Mouse (Mus musculus) intestine, embryonic 15.5 days (tissue): Measurements from ENCODE around the gene Rtn4rl1. TPM values are rescaled to one million over a fixed set of nuclear protein-coding genes. Genes with fewer than 3 reads are reported as not detected.
A peak's percentile ranks its signal among the peaks of the same experiment; 100 is the strongest.
"Not testable (repeated sequence)": the region's sequence is repeated elsewhere in the genome, so short reads cannot be mapped to it uniquely, and the experiment has no call there.

Experiments
- ATAC-seq: fragments of 200-750 bp; cut with Nextera tagmentation; 2 replicates; pipeline ENCODE4 v1.8.0; 2017; ENCODE audit warnings: moderate TSS enrichment, moderate library complexity
- H3K27ac ChIP-seq: fragments of 300-500 bp; sonication (generic); 2 replicates; pipeline ENCODE4 v1.5.1; 2015; ENCODE audit warnings: mild to moderate bottlenecking, inconsistent platforms
- H3K27me3 ChIP-seq: fragments of 300-500 bp; sonication (generic); replicated peaks from 2 replicates; pipeline ENCODE4 v1.6.1; 2015; ENCODE audit warnings: inconsistent platforms
- H3K36me3 ChIP-seq: fragments of 300-500 bp; sonication (generic); 2 replicates; pipeline ENCODE4 v1.6.1; 2015; ENCODE audit warnings: inconsistent platforms
- H3K4me1 ChIP-seq: fragments of 300-500 bp; sonication (generic); replicated peaks from 2 replicates; pipeline ENCODE4 v1.6.1; 2015; ENCODE audit warnings: inconsistent platforms
- H3K4me2 ChIP-seq: fragments of 300-500 bp; sonication (generic); replicated peaks from 2 replicates; pipeline ENCODE4 v1.6.1; 2015; ENCODE audit warnings: mild to moderate bottlenecking, inconsistent platforms
- H3K4me3 ChIP-seq: fragments of 300-500 bp; sonication (generic); replicated peaks from 2 replicates; pipeline ENCODE4 v1.5.1; 2015; ENCODE audit warnings: inconsistent platforms
- H3K9ac ChIP-seq: fragments of 300-500 bp; sonication (generic); 2 replicates; pipeline ENCODE4 v1.6.1; 2015; ENCODE audit warnings: inconsistent platforms
- H3K9me3 ChIP-seq: fragments of 300-500 bp; sonication (generic); 2 replicates; pipeline ENCODE4 v1.6.1; 2016; ENCODE audit warnings: inconsistent platforms
- WGBS: fragments of 180-500 bp; shearing (Covaris S2); methylation state at CpG from one replicate; pipeline ENCODE4 v1.1.7; 2015; 5-methylcytosine and 5-hydroxymethylcytosine counted together
- polyA plus RNA-seq: library from polyadenylated mRNA; unstranded; fragments of >200 nt; fragmentation: Nextera tagmentation; extraction: Ambion mirVana; gene quantifications from 2 replicates; pipeline ENCODE4 v1.2.1, GENCODE M21; 2015

Gene Rtn4rl1
- polyA plus RNA-seq, 1 experiment from 2014 or later: 1.8 TPM

GRCm38 (mm10) chr11:75279342-75280065, 85.9 kb downstream of the Rtn4rl1 start:
- peak overlapping the region; percentile 21 for H3K4me3 ChIP-seq
- peaks cover 15% of the 10 kb centered on the region for H3K4me1 ChIP-seq
- H3K4me2 ChIP-seq: peak overlapping the region; percentile 56
- no peaks in the 10 kb centered on the region for H3K36me3 ChIP-seq
- 15% methylated on average over 16 of the region's 16 CpGs for WGBS
- 0 out of 2 replicates have a peak overlapping the region, but pooled peaks have one; percentile 1 for H3K9ac ChIP-seq
- H3K9me3 ChIP-seq: no peaks in the 10 kb centered on the region
- no peak overlapping the region for H3K27ac ChIP-seq
- H3K27me3 ChIP-seq: peaks cover 27% of the 10 kb centered on the region
- ATAC-seq: no peak

DNA sequence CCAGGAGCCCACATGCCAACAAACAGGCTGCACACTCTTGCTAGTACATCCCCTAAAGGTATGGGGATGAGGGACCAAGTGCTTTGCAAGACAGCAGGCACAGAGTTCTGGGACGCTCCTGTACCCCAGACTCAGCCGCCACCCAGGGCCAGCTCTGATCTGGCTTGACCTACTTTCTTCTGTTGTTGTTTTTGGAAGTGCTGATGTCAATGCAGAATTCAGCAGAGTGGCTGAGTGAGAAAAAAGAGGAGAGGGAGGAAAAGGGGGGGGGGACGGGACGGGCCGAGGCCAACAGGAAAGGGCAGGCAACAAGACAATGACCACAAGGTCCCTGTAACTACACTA, 86.5 kb downstream of the Rtn4rl1 start:
- Histone ChIP-seq H3K27ac (no peak overlapping the region), H3K4me3 (no peak overlapping the region), H3K36me3 (no peaks in the 10 kb centered on the region), H3K9me3 (no peaks in the 10 kb centered on the region), H3K4me2 (no peak overlapping the region), H3K9ac (no peak overlapping the region), H3K27me3 (peaks cover 27% of the 10 kb centered on the region), H3K4me1 (peaks cover 15% of the 10 kb centered on the region)
- 80% methylated on average over 5 of the region's 5 CpGs for WGBS
- ATAC-seq: no peak

DNA sequence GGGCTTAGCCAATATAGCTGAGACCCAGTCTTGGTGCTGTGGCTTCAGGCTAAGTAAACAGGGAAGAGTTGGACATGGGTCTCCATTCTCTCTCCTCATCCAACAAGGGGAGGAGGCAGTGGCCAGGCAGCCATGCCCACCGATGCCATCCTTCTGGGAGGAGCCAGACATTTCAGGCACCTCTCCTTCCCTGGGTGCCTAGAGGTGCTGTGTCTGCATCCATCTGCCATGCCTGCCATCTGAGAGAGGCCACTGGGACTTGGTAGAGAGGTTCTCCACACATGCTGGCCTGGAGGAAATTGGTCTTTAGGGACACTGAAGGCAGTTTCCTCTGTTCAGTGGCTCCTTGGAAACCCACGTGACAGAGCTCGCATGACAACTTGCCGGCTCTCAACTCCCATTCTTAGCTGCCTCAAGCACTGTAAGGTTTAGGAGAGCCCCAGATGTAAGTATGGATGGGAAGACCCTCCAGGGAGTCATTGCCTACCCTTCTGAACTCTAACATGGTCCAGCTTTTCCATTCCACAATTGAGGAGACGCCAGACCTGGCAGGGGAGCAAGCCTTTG, 86.9 kb downstream of the Rtn4rl1 start:
- H3K27me3 ChIP-seq: peaks cover 27% of the 10 kb centered on the region
- no peak overlapping the region for H3K4me2 ChIP-seq
- no peak overlapping the region for H3K27ac ChIP-seq
- whole genome bisulfite sequencing: 68% methylated on average over 5 of the region's 5 CpGs
- H3K36me3 ChIP-seq: no peaks in the 10 kb centered on the region
- H3K9me3 ChIP-seq: no peaks in the 10 kb centered on the region
- ATAC-seq: no peak
- no peak overlapping the region for H3K4me3 ChIP-seq
- H3K4me1 ChIP-seq: peaks cover 15% of the 10 kb centered on the region
- no peak overlapping the region for H3K9ac ChIP-seq

DNA sequence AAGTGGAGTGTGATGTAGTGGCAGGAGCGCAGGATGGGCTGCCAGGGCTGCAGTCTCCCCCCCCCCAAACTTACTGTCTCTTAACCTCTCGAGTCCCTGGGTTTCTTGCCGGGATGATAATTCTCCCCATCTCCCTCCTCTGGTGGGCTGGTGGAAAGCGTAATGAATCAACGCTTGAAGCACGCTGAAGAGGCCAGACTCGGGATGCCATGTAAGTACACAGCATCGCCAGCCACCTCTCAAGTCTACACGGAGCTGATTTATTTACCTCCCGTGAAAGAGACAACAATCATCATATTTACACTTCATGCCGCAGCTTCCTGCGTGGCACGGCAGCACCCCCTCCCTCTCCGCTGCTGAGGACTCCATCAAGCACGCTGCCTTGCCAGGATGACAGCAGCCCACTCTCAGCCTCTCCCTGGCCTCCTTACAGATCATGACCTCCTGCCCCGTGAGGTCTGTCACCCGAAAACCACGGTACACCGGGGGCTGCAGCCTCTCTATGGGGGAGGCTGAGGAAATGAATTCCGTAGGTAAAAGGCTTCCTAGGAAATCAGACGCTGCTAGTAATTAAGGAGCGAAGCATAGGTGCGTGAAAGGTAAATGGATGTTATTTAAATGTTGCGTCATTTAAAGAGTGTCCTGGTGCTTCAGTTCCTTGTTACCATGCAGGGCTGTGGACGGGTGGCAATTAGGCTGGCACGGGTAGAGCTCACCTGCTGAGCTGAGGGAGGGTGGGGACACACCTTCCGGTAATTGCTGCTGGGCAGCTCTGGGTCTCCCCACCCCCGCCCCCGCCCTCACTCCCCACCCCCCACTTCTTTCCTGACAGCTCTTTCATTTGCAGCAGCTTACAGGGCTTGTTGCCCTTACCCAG, 88.0 kb downstream of the Rtn4rl1 start:
- H3K4me1 ChIP-seq: peaks cover 15% of the 10 kb centered on the region
- no peaks in the 10 kb centered on the region for H3K36me3 ChIP-seq
- peak overlapping the region; percentile 34 for H3K4me2 ChIP-seq
- H3K9me3 ChIP-seq: no peaks in the 10 kb centered on the region
- 0 out of 2 replicates have a peak overlapping the region, but pooled peaks have one; percentile 2 for H3K4me3 ChIP-seq
- no peak overlapping the region for H3K9ac ChIP-seq
- 10% methylated on average over 29 of the region's 29 CpGs for WGBS
- H3K27ac ChIP-seq: no peak overlapping the region
- peaks cover 27% of the 10 kb centered on the region for H3K27me3 ChIP-seq
- ATAC-seq: no peak

DNA sequence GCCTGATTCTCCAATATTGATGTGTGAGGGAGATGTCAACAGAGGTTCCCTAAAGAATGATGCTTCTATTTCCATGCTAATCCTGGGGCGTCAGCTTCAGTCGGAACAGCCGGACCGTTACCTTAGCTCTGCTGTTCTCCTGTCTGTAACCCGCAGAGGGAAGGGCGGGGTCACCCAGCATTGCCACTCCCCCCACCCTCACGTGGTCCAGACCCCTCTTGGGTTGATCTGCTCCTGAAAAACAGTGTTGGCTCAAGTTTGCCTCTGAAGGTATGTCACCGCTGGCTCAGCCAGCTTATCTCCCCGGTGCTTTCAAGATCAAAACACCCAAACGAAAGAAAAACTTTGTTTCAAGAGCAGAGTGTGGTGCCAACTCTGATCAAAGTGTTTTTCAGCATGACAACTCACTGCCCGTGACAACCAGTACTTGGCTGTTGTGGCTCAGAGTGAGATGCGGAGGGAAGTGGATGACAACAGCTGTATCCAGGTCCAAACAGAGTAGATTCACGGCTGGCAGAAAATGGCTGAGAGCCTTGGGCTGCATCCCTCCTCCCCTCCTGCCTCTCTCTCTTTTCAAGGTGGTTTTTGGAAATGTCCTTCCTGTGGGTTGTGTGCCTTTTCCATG, 89.0 kb downstream of the Rtn4rl1 start:
- no peak overlapping the region for H3K4me3 ChIP-seq

GRCm38 (mm10) chr11:75283784-75284183, 90.2 kb downstream of the Rtn4rl1 start:
- not testable (repeated sequence) for H3K27ac ChIP-seq, ATAC-seq, H3K9me3 ChIP-seq, H3K4me3 ChIP-seq, H3K4me2 ChIP-seq, H3K9ac ChIP-seq, H3K36me3 ChIP-seq
- Histone ChIP-seq H3K27me3 (peaks cover 27% of the 10 kb centered on the region), H3K4me1 (peaks cover 15% of the 10 kb centered on the region)
- 80% methylated on average over 3 of the region's 3 CpGs for WGBS

More for the DNA sequence above, 89.0 kb downstream of the Rtn4rl1 start:
- 13% methylated on average over 13 of the region's 13 CpGs for WGBS
- H3K27ac ChIP-seq: no peak overlapping the region
- H3K9ac ChIP-seq: no peak overlapping the region
- peaks cover 15% of the 10 kb centered on the region for H3K4me1 ChIP-seq
- H3K4me2 ChIP-seq: no peak overlapping the region; the same call in 1 of the 2 replicates
- no peaks in the 10 kb centered on the region for H3K36me3 ChIP-seq
- no peaks in the 10 kb centered on the region for H3K9me3 ChIP-seq
- H3K27me3 ChIP-seq: peaks cover 27% of the 10 kb centered on the region
- 0 out of 2 replicates have a peak, but pooled peaks have one; percentile 56 for ATAC-seq

- Histone ChIP-seq H3K36me3 (no peaks in the 10 kb centered on the region), H3K9ac (no peak overlapping the region), H3K27me3 (peaks cover 19% of the 10 kb centered on the region), H3K27ac (no peak overlapping the region), H3K4me2 (no peak overlapping the region), H3K4me3 (no peak overlapping the region), H3K4me1 (peaks cover 9% of the 10 kb centered on the region), H3K9me3 (no peaks in the 10 kb centered on the region)
- no peak for ATAC-seq
- WGBS: 46% methylated on average over 4 of the region's 4 CpGs
Measured at GRCm38 (mm10) chr11:75285893-75286467, 92.4 kb downstream of the Rtn4rl1 start.

GRCm38 (mm10) chr11:75286868-75287267, 93.3 kb downstream of the Rtn4rl1 start:
- Histone ChIP-seq H3K27ac (no peak overlapping the region), H3K27me3 (peaks cover 10% of the 10 kb centered on the region), H3K4me3 (no peak overlapping the region), H3K4me2 (no peak overlapping the region), H3K36me3 (no peaks in the 10 kb centered on the region), H3K9ac (no peak overlapping the region), H3K4me1 (peaks cover 2% of the 10 kb centered on the region), H3K9me3 (no peaks in the 10 kb centered on the region)
- 92% methylated on average over 4 of the region's 4 CpGs for WGBS
- no peak for ATAC-seq

- Histone ChIP-seq H3K27ac (no peak overlapping the region), H3K4me1 (no peaks in the 10 kb centered on the region), H3K4me2 (no peak overlapping the region), H3K36me3 (no peaks in the 10 kb centered on the region), H3K4me3 (no peak overlapping the region), H3K27me3 (peaks cover 6% of the 10 kb centered on the region), H3K9me3 (no peaks in the 10 kb centered on the region), H3K9ac (no peak overlapping the region)
- 80% methylated on average over 10 of the region's 10 CpGs for WGBS
- no peak for ATAC-seq
Measured at GRCm38 (mm10) chr11:75287940-75288339, 94.4 kb downstream of the Rtn4rl1 start.

GRCm38 (mm10) chr11:75288517-75288916, 94.9 kb downstream of the Rtn4rl1 start:
- Histone ChIP-seq H3K36me3 (no peaks in the 10 kb centered on the region), H3K9me3 (no peaks in the 10 kb centered on the region), H3K9ac (no peak overlapping the region), H3K27ac (no peak overlapping the region), H3K27me3 (peaks cover 7% of the 10 kb centered on the region; the same call in 1 of the 2 replicates), H3K4me1 (peaks cover 5% of the 10 kb centered on the region; the same call in 1 of the 2 replicates), H3K4me3 (no peak overlapping the region), H3K4me2 (no peak overlapping the region)
- ATAC-seq: no peak
- 68% methylated on average over 8 of the region's 8 CpGs for WGBS

DNA sequence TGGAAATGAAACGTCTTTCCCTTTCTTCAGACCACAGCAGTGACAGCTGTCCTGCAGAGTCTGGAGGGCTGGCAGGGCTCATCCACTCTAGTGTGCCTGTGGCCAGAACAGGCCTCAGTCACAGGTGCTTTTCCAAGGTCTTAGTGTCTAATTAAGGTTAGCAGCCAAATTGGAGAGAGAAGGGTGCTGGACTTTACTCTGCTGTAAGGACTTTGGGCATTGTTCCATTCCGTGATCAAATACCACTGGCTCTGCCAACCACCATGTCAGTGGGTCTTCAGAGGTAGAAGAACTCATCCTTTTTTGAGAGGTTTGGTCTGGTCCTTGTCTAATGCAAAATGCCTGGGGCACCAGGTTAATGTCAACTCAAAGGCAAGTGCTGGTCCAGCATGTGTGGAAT, 95.5 kb downstream of the Rtn4rl1 start:
- no peak overlapping the region for H3K4me2 ChIP-seq
- H3K4me1 ChIP-seq: peaks cover 8% of the 10 kb centered on the region; the same call in 1 of the 2 replicates
- 72% methylated on average over 2 of the region's 2 CpGs for WGBS
- no peaks in the 10 kb centered on the region for H3K36me3 ChIP-seq
- no peak overlapping the region for H3K9ac ChIP-seq
- H3K9me3 ChIP-seq: no peaks in the 10 kb centered on the region
- H3K4me3 ChIP-seq: no peak overlapping the region
- ATAC-seq: no peak
- H3K27ac ChIP-seq: no peak overlapping the region
- peaks cover 7% of the 10 kb centered on the region; the same call in 1 of the 2 replicates for H3K27me3 ChIP-seq
